Mouse (Mus musculus) stomach, embryonic 16.5 days (tissue): ENCODE measurements around the gene Cntnap2. TPM values are rescaled to one million over a fixed set of nuclear protein-coding genes. Genes with fewer than 3 reads are reported as not detected.

ENCODE experiments used
- ATAC-seq: fragments of 200-750 bp; cut with Nextera tagmentation; 2 replicates; pipeline ENCODE4 v1.8.0; 2017; ENCODE audit warnings: moderate number of reproducible peaks, moderate TSS enrichment; ENCODE audit not compliant: insufficient read depth, low FRiP score
- H3K27ac ChIP-seq: fragments of 300-500 bp; sonication (generic); 2 replicates; pipeline ENCODE4 v1.5.1; 2014; ENCODE audit warnings: low read length
- H3K27me3 ChIP-seq: fragments of 300-500 bp; sonication (generic); 2 replicates; pipeline ENCODE4 v1.6.1; 2014; ENCODE audit warnings: low read length, control low read depth, mixed read lengths; ENCODE audit not compliant: control insufficient read depth, insufficient read depth
- H3K36me3 ChIP-seq: fragments of 300-500 bp; sonication (generic); 2 replicates; pipeline ENCODE4 v1.6.1; 2014; ENCODE audit warnings: low read length; ENCODE audit not compliant: control insufficient read depth, insufficient read depth
- H3K4me1 ChIP-seq: fragments of 300-500 bp; sonication (generic); 2 replicates; pipeline ENCODE4 v1.6.1; 2014; ENCODE audit warnings: low read length, control low read depth, mixed read lengths; ENCODE audit not compliant: control insufficient read depth, insufficient read depth
- H3K4me2 ChIP-seq: fragments of 300-500 bp; sonication (generic); 2 replicates; pipeline ENCODE4 v1.6.1; 2014; ENCODE audit warnings: low read depth, low read length, mixed read lengths
- H3K4me3 ChIP-seq: fragments of 300-500 bp; sonication (generic); replicated peaks from 2 replicates; pipeline ENCODE4 v1.5.1; 2014; ENCODE audit warnings: mild to moderate bottlenecking, low read length
- H3K9ac ChIP-seq: fragments of 300-500 bp; sonication (generic); 2 replicates; pipeline ENCODE4 v1.6.1; 2014; ENCODE audit warnings: low read length
- H3K9me3 ChIP-seq: fragments of 300-500 bp; sonication (generic); replicated peaks from 2 replicates; pipeline ENCODE4 v1.6.1; 2016; ENCODE audit warnings: low read length, control low read depth; ENCODE audit not compliant: control insufficient read depth
- WGBS: fragments of 180-500 bp; shearing (Covaris S2); extraction: QIAGEN DNeasy Blood & Tissue Kit; methylation state at CpG from one replicate; pipeline ENCODE4 v1.1.7; 2014; 5-methylcytosine and 5-hydroxymethylcytosine counted together
- polyA plus RNA-seq: library from polyadenylated mRNA; unstranded; fragments of >200 nt; fragmentation: Nextera tagmentation; extraction: Ambion mirVana; gene quantifications from 2 replicates; pipeline ENCODE4 v1.2.1, GENCODE M21; 2015

Gene Cntnap2
- 1.7 and 2.1 TPM in 2 replicates for polyA plus RNA-seq

GRCm38 (mm10) chr6:45059091-45059490, at the start of gene Cntnap2:
TSS of gene Cntnap2 (plus strand) at chr6:45059357.
- Histone ChIP-seq H3K4me2 (no peak within 1 kb of the TSS), H3K9me3 (no peaks in the 10 kb centered on the region), H3K4me1 (no peaks in the 10 kb centered on the region), H3K27ac (no peak within 1 kb of the TSS), H3K27me3 (no peaks in the 10 kb centered on the region), H3K36me3 (no peaks in the 10 kb centered on the region), H3K4me3 (no peak within 1 kb of the TSS), H3K9ac (no peak within 1 kb of the TSS)
- WGBS = 11% methylated on average over 8 of the region's 8 CpGs
- ATAC-seq = no peak

- no peak for ATAC-seq
- H3K4me1 ChIP-seq = no peaks in the 10 kb centered on the region
- no peaks in the 10 kb centered on the region for H3K9me3 ChIP-seq
- no peak overlapping the region for H3K4me3 ChIP-seq
- no peak overlapping the region for H3K27ac ChIP-seq
- 20% methylated on average over 9 of the region's 9 CpGs for WGBS
- no peak overlapping the region for H3K4me2 ChIP-seq
- no peaks in the 10 kb centered on the region for H3K36me3 ChIP-seq
- no peaks in the 10 kb centered on the region for H3K27me3 ChIP-seq
- H3K9ac ChIP-seq = no peak overlapping the region
These were observed 33.0 kb upstream of the Cntnap2 start for GRCm38 (mm10) chr6:45026011-45026682.

- H3K4me1 ChIP-seq = no peaks in the 10 kb centered on the region
- no peaks in the 10 kb centered on the region for H3K9me3 ChIP-seq
- no peaks in the 10 kb centered on the region for H3K36me3 ChIP-seq
- H3K4me2 ChIP-seq = no peak overlapping the region
- H3K27me3 ChIP-seq = no peaks in the 10 kb centered on the region
- ATAC-seq = no peak
- no peak overlapping the region for H3K9ac ChIP-seq
- no peak overlapping the region for H3K4me3 ChIP-seq
- H3K27ac ChIP-seq = no peak overlapping the region
- 56% methylated on average over 1 of the region's 1 CpGs for WGBS
These were observed 19.7 kb upstream of the Cntnap2 start for GRCm38 (mm10) chr6:45039454-45039853.

GRCm38 (mm10) chr6:45059556-45060471, 657 bp downstream of the Cntnap2 start:
- Histone ChIP-seq H3K4me3 (no peak overlapping the region), H3K27me3 (no peaks in the 10 kb centered on the region), H3K27ac (no peak overlapping the region), H3K36me3 (no peaks in the 10 kb centered on the region), H3K4me2 (no peak overlapping the region), H3K9me3 (no peaks in the 10 kb centered on the region), H3K9ac (no peak overlapping the region), H3K4me1 (no peaks in the 10 kb centered on the region)
- ATAC-seq = peak; percentile 53; the same call in 1 of the 2 replicates
- WGBS = 7% methylated on average over 35 of the region's 37 CpGs

- no peak overlapping the region for H3K4me2 ChIP-seq
- no peak overlapping the region for H3K4me3 ChIP-seq
- no peaks in the 10 kb centered on the region for H3K4me1 ChIP-seq
- no peak overlapping the region for H3K27ac ChIP-seq
- H3K9me3 ChIP-seq = no peaks in the 10 kb centered on the region
- H3K9ac ChIP-seq = no peak overlapping the region
- no peaks in the 10 kb centered on the region for H3K27me3 ChIP-seq
- no peaks in the 10 kb centered on the region for H3K36me3 ChIP-seq
- no peak for ATAC-seq
- WGBS = 70% methylated on average over 5 of the region's 5 CpGs
These were observed 3.2 kb downstream of the Cntnap2 start for GRCm38 (mm10) chr6:45062214-45062997.

- no peak for ATAC-seq
- Histone ChIP-seq H3K4me2 (no peak overlapping the region), H3K4me1 (no peaks in the 10 kb centered on the region), H3K9ac (no peak overlapping the region), H3K27me3 (no peaks in the 10 kb centered on the region), H3K27ac (no peak overlapping the region), H3K4me3 (no peak overlapping the region), H3K36me3 (no peaks in the 10 kb centered on the region), H3K9me3 (no peaks in the 10 kb centered on the region)
- WGBS = 49% methylated on average over 1 of the region's 1 CpGs
These were observed 29.1 kb downstream of the Cntnap2 start for GRCm38 (mm10) chr6:45088304-45088703.

GRCm38 (mm10) chr6:45113613-45114012, 54.5 kb downstream of the Cntnap2 start:
- ATAC-seq = no peak
- Histone ChIP-seq H3K9me3 (no peaks in the 10 kb centered on the region), H3K4me1 (no peaks in the 10 kb centered on the region), H3K4me2 (no peak overlapping the region), H3K27me3 (no peaks in the 10 kb centered on the region), H3K27ac (no peak overlapping the region), H3K36me3 (no peaks in the 10 kb centered on the region), H3K4me3 (no peak overlapping the region), H3K9ac (no peak overlapping the region)

GRCm38 (mm10) chr6:45144882-45145281, 85.7 kb downstream of the Cntnap2 start:
- Histone ChIP-seq H3K4me2 (no peak overlapping the region), H3K36me3 (no peaks in the 10 kb centered on the region), H3K4me3 (no peak overlapping the region), H3K4me1 (no peaks in the 10 kb centered on the region), H3K9me3 (no peaks in the 10 kb centered on the region), H3K27me3 (no peaks in the 10 kb centered on the region), H3K27ac (no peak overlapping the region), H3K9ac (no peak overlapping the region)
- no peak for ATAC-seq
- 77% methylated on average over 2 of the region's 2 CpGs for WGBS

GRCm38 (mm10) chr6:45205039-45205438, 145.9 kb downstream of the Cntnap2 start:
- no peak for ATAC-seq
- Histone ChIP-seq H3K4me3 (no peak overlapping the region), H3K9ac (no peak overlapping the region), H3K9me3 (no peaks in the 10 kb centered on the region), H3K36me3 (no peaks in the 10 kb centered on the region), H3K27me3 (no peaks in the 10 kb centered on the region), H3K4me1 (no peaks in the 10 kb centered on the region), H3K27ac (no peak overlapping the region), H3K4me2 (no peak overlapping the region)
- WGBS = 72% methylated on average over 2 of the region's 2 CpGs
